Mouse (Mus musculus): Measurements from ENCODE around the gene Wtap. TPM values are rescaled to one million over a fixed set of nuclear protein-coding genes. Genes with fewer than 3 reads are reported as not detected.
"Not testable (repeated sequence)": the region's sequence is repeated elsewhere in the genome, so short reads cannot be mapped to it uniquely, and the experiment has no call there.

Gene Wtap
- polyA plus RNA-seq, 1 experiment from 2014 or later, result 152 TPM

GRCm38 (mm10) chr17:12997890-12998289 is 3.9 kb upstream of the Wtap start:
- no peak overlapping the region for H3K4me2 ChIP-seq
- ATAC-seq (ENCODE audit: insufficient number of reproducible peaks, insufficient read depth, low FRiP score, low TSS enrichment, low read depth), result no peak
- 0 out of 2 replicates have a peak, but pooled peaks cover 6% of the 10 kb centered on the region for H3K4me1 ChIP-seq (replicated peaks)
- no peak overlapping the region for H3K4me3 ChIP-seq (replicated peaks)
- WGBS, result 94% methylated on average over 5 of the region's 5 CpGs
- H3K36me3 ChIP-seq, result no peaks in the 10 kb centered on the region
- H3K9me3 ChIP-seq, result no peaks in the 10 kb centered on the region
- H3K27me3 ChIP-seq, result no peaks in the 10 kb centered on the region
- no peak overlapping the region for H3K9ac ChIP-seq (replicated peaks)
- H3K27ac ChIP-seq, result no peak overlapping the region

- H3K9me3 ChIP-seq, result no peaks in the 10 kb centered on the region
- H3K4me3 ChIP-seq (replicated peaks), result no peak overlapping the region
- no peaks in the 10 kb centered on the region for H3K27me3 ChIP-seq
- H3K36me3 ChIP-seq, result no peaks in the 10 kb centered on the region
- H3K27ac ChIP-seq, result no peak overlapping the region
- WGBS, result 21% methylated on average over 3 of the region's 3 CpGs
- ATAC-seq (ENCODE audit: insufficient number of reproducible peaks, insufficient read depth, low FRiP score, low TSS enrichment, low read depth), result no peak
- H3K9ac ChIP-seq (replicated peaks), result no peak overlapping the region
- H3K4me2 ChIP-seq, result no peak overlapping the region
- H3K4me1 ChIP-seq (replicated peaks), result 0 out of 2 replicates have a peak, but pooled peaks cover 6% of the 10 kb centered on the region
These were observed 2.4 kb upstream of the Wtap start for GRCm38 (mm10) chr17:12996345-12996744.

GRCm38 (mm10) chr17:12992470-12992991 is 1.4 kb downstream of the Wtap start:
- WGBS, result under 1% methylated on average over 51 of the region's 51 CpGs
- peak overlapping the region; percentile 99 for H3K9ac ChIP-seq (replicated peaks)
- peak overlapping the region; percentile 78 for H3K4me2 ChIP-seq
- peak; percentile 82 for ATAC-seq (ENCODE audit: insufficient number of reproducible peaks, insufficient read depth, low FRiP score, low TSS enrichment, low read depth)
- H3K27me3 ChIP-seq, result no peaks in the 10 kb centered on the region
- H3K4me1 ChIP-seq (replicated peaks), result peaks cover 14% of the 10 kb centered on the region
- peaks cover 11% of the 10 kb centered on the region for H3K36me3 ChIP-seq
- peak overlapping the region; percentile 96 for H3K4me3 ChIP-seq (replicated peaks)
- H3K9me3 ChIP-seq, result no peaks in the 10 kb centered on the region
- peak overlapping the region; percentile 99 for H3K27ac ChIP-seq

- H3K27me3 ChIP-seq, result no peaks in the 10 kb centered on the region
- peaks cover 14% of the 10 kb centered on the region for H3K4me1 ChIP-seq (replicated peaks)
- peak overlapping the region; percentile 78 for H3K4me2 ChIP-seq
- H3K36me3 ChIP-seq, result peaks cover 13% of the 10 kb centered on the region
- peak overlapping the region; percentile 96 for H3K4me3 ChIP-seq (replicated peaks)
- no peaks in the 10 kb centered on the region for H3K9me3 ChIP-seq
- H3K9ac ChIP-seq (replicated peaks), result peak overlapping the region; percentile 99
- H3K27ac ChIP-seq, result peak overlapping the region; percentile 99
- peak; percentile 91 for ATAC-seq (ENCODE audit: insufficient number of reproducible peaks, insufficient read depth, low FRiP score, low TSS enrichment, low read depth)
- under 1% methylated on average over 83 of the region's 84 CpGs for WGBS
These were observed 2.2 kb downstream of the Wtap start for GRCm38 (mm10) chr17:12991635-12992358.

- H3K4me2 ChIP-seq, result peak overlapping the region; percentile 78
- H3K27me3 ChIP-seq, result no peaks in the 10 kb centered on the region
- peak overlapping the region; percentile 96 for H3K4me3 ChIP-seq (replicated peaks)
- peaks cover 14% of the 10 kb centered on the region for H3K4me1 ChIP-seq (replicated peaks)
- peak overlapping the region; percentile 99 for H3K9ac ChIP-seq (replicated peaks)
- no peaks in the 10 kb centered on the region for H3K9me3 ChIP-seq
- no peak for ATAC-seq (ENCODE audit: insufficient number of reproducible peaks, insufficient read depth, low FRiP score, low TSS enrichment, low read depth)
- H3K27ac ChIP-seq, result peak overlapping the region; percentile 99
- 3% methylated on average over 12 of the region's 12 CpGs for WGBS
- peaks cover 15% of the 10 kb centered on the region for H3K36me3 ChIP-seq
These were observed 2.8 kb downstream of the Wtap start for GRCm38 (mm10) chr17:12991194-12991634.

GRCm38 (mm10) chr17:12990567-12991145 is 3.3 kb downstream of the Wtap start:
- 65% methylated on average over 8 of the region's 8 CpGs for WGBS
- H3K27ac ChIP-seq, result peak overlapping the region; percentile 99

GRCm38 (mm10) chr17:12988096-12988495 is 5.9 kb downstream of the Wtap start:
- H3K9ac ChIP-seq (replicated peaks); H3K27ac ChIP-seq; H3K4me3 ChIP-seq (replicated peaks); ATAC-seq (ENCODE audit: insufficient number of reproducible peaks, insufficient read depth, low FRiP score, low TSS enrichment, low read depth); H3K27me3 ChIP-seq; H3K4me2 ChIP-seq; H3K9me3 ChIP-seq: not testable (repeated sequence)
- WGBS, result 97% methylated on average over 8 of the region's 8 CpGs
- Histone ChIP-seq H3K4me1 (replicated peaks) (peaks cover 10% of the 10 kb centered on the region), H3K36me3 (peaks cover 41% of the 10 kb centered on the region)

More at GRCm38 (mm10) chr17:12990567-12991145, 3.3 kb downstream of the Wtap start:
- ATAC-seq (ENCODE audit: insufficient number of reproducible peaks, insufficient read depth, low FRiP score, low TSS enrichment, low read depth), result no peak
- Histone ChIP-seq H3K4me3 (replicated peaks) (peak overlapping the region; percentile 96), H3K4me2 (peak overlapping the region; percentile 78), H3K4me1 (replicated peaks) (peaks cover 14% of the 10 kb centered on the region), H3K36me3 (peaks cover 19% of the 10 kb centered on the region), H3K27me3 (no peaks in the 10 kb centered on the region), H3K9me3 (no peaks in the 10 kb centered on the region), H3K9ac (replicated peaks) (peak overlapping the region; percentile 99)

GRCm38 (mm10) chr17:12983988-12984387 is 10.0 kb downstream of the Wtap start:
- 79% methylated on average over 2 of the region's 2 CpGs for WGBS
- Histone ChIP-seq H3K4me3 (replicated peaks) (no peak overlapping the region), H3K36me3 (peaks cover 76% of the 10 kb centered on the region), H3K9me3 (no peaks in the 10 kb centered on the region), H3K4me1 (replicated peaks) (no peaks in the 10 kb centered on the region; the same call in 1 of the 2 replicates), H3K4me2 (no peak overlapping the region), H3K27me3 (no peaks in the 10 kb centered on the region), H3K9ac (replicated peaks) (no peak overlapping the region), H3K27ac (no peak overlapping the region)
- no peak for ATAC-seq (ENCODE audit: insufficient number of reproducible peaks, insufficient read depth, low FRiP score, low TSS enrichment, low read depth)

- no peak overlapping the region for H3K4me2 ChIP-seq
- H3K27me3 ChIP-seq, result no peaks in the 10 kb centered on the region
- peaks cover 79% of the 10 kb centered on the region for H3K36me3 ChIP-seq
- no peak overlapping the region for H3K27ac ChIP-seq
- H3K9me3 ChIP-seq, result no peaks in the 10 kb centered on the region
- H3K4me1 ChIP-seq (replicated peaks), result no peaks in the 10 kb centered on the region
- H3K9ac ChIP-seq (replicated peaks), result no peak overlapping the region
- WGBS, result 100% methylated on average over 1 of the region's 1 CpGs
- no peak for ATAC-seq (ENCODE audit: insufficient number of reproducible peaks, insufficient read depth, low FRiP score, low TSS enrichment, low read depth)
- H3K4me3 ChIP-seq (replicated peaks), result no peak overlapping the region
These were observed 15.4 kb downstream of the Wtap start for GRCm38 (mm10) chr17:12978546-12978945.

- Histone ChIP-seq H3K4me1 (replicated peaks) (no peaks in the 10 kb centered on the region), H3K9me3 (no peaks in the 10 kb centered on the region), H3K27ac (no peak overlapping the region), H3K9ac (replicated peaks) (no peak overlapping the region), H3K4me3 (replicated peaks) (no peak overlapping the region), H3K4me2 (no peak overlapping the region), H3K36me3 (peaks cover 67% of the 10 kb centered on the region), H3K27me3 (no peaks in the 10 kb centered on the region)
- 87% methylated on average over 2 of the region's 2 CpGs for WGBS
- no peak for ATAC-seq (ENCODE audit: insufficient number of reproducible peaks, insufficient read depth, low FRiP score, low TSS enrichment, low read depth)
These were observed 20.1 kb downstream of the Wtap start for GRCm38 (mm10) chr17:12973851-12974250.

GRCm38 (mm10) chr17:12967173-12967572 is 26.8 kb downstream of the Wtap start:
- H3K36me3 ChIP-seq, result peaks cover 53% of the 10 kb centered on the region
- H3K9ac ChIP-seq (replicated peaks), result no peak overlapping the region
- ATAC-seq (ENCODE audit: insufficient number of reproducible peaks, insufficient read depth, low FRiP score, low TSS enrichment, low read depth), result no peak
- no peaks in the 10 kb centered on the region for H3K9me3 ChIP-seq
- H3K27me3 ChIP-seq, result no peaks in the 10 kb centered on the region
- H3K4me2 ChIP-seq, result no peak overlapping the region
- H3K4me3 ChIP-seq (replicated peaks), result no peak overlapping the region
- no peak overlapping the region for H3K27ac ChIP-seq
- H3K4me1 ChIP-seq (replicated peaks), result no peaks in the 10 kb centered on the region
- WGBS, result 87% methylated on average over 2 of the region's 2 CpGs
